Mouse (Mus musculus) CH12.LX (cell line): Measurements from ENCODE around the gene Sidt1. TPM values are rescaled to one million over a fixed set of nuclear protein-coding genes. Genes with fewer than 3 reads are reported as not detected.

ENCODE experiments used
- DNase-seq: peaks from one replicate; pipeline ENCODE4 v3.0.0-alpha.2; 2013; ENCODE audit errors: extremely low read depth
- H3K27ac ChIP-seq: 2 replicates; pipeline ENCODE4 v1.5.1; 2012; ENCODE audit warnings: low read depth, mild to moderate bottlenecking, control low read depth, moderate library complexity; ENCODE audit not compliant: insufficient read depth
- H3K27me3 ChIP-seq: replicated peaks from 2 replicates; pipeline ENCODE3; 2012; ENCODE audit warnings: inconsistent platforms
- H3K36me3 ChIP-seq, 2 experiments: replicated peaks in 1 of 2; 2 replicates each; pipeline versions ENCODE3 to v1.6.1; 2012; ENCODE audit warnings: inconsistent platforms in 1 of 2, low read length in 1 of 2, mild to moderate bottlenecking in 1 of 2, mixed read lengths in 1 of 2, moderate library complexity in 1 of 2; ENCODE audit not compliant: control insufficient read depth in 1 of 2, insufficient read depth in 1 of 2
- H3K4me1 ChIP-seq, 2 experiments: 2 replicates each; pipeline ENCODE4 v1.6.1; 2012; ENCODE audit warnings: inconsistent platforms in 1 of 2, moderate library complexity in 1 of 2; ENCODE audit not compliant: insufficient read depth in 2 of 2, control insufficient read depth in 1 of 2
- H3K4me2 ChIP-seq: 2 replicates; pipeline ENCODE4 v1.6.1; 2012; ENCODE audit warnings: low read depth, mild to moderate bottlenecking, control low read depth; ENCODE audit not compliant: poor library complexity, insufficient read depth, severe bottlenecking
- H3K4me3 ChIP-seq, 3 experiments: fragments of 150-350 bp in 1 of 3; sonication (generic) in 1 of 3; replicated peaks in 1 of 3; 2 replicates each; pipeline versions ENCODE3 to v1.5.1; 2011 to 2012; ENCODE audit warnings: low read depth in 2 of 3, low read length in 2 of 3, mild to moderate bottlenecking in 2 of 3, moderate library complexity in 2 of 3, control low read depth in 1 of 3, improper control_type of control experiment in 1 of 3, inconsistent platforms in 1 of 3, mixed read lengths in 1 of 3; ENCODE audit not compliant: poor library complexity in 1 of 3
- H3K79me2 ChIP-seq: replicated peaks from 2 replicates; pipeline ENCODE4 v1.6.1; 2012; ENCODE audit warnings: mild to moderate bottlenecking, moderate library complexity; ENCODE audit not compliant: control insufficient read depth, poor library complexity, insufficient read depth, severe bottlenecking; ENCODE audit errors: extremely low read depth
- H3K9ac ChIP-seq: 2 replicates; pipeline ENCODE4 v1.6.1; 2012; ENCODE audit warnings: low read depth, mild to moderate bottlenecking, control low read depth, moderate library complexity; ENCODE audit not compliant: insufficient read depth
- H3K9me3 ChIP-seq: replicated peaks from 2 replicates; pipeline ENCODE3; 2012; ENCODE audit warnings: low read length, inconsistent platforms, mixed read lengths
- BHLHE40 ChIP-seq: IDR thresholded peaks from 2 replicates; pipeline ENCODE4 v1.6.1; 2011; ENCODE audit warnings: mild to moderate bottlenecking, low read depth, low read length, improper control_type of control experiment
- CHD1 ChIP-seq: IDR thresholded peaks from 2 replicates; pipeline ENCODE4 v1.6.1; 2012; ENCODE audit warnings: low read depth, low read length, improper control_type of control experiment, inconsistent platforms
- EP300 ChIP-seq: IDR thresholded peaks from 2 replicates; pipeline ENCODE4 v1.6.1; 2011; ENCODE audit warnings: low read length, improper control_type of control experiment
- ETS1 ChIP-seq: conservative IDR thresholded peaks from 2 replicates; pipeline ENCODE4 v1.6.1; 2012; ENCODE audit warnings: low read depth, mild to moderate bottlenecking, inconsistent platforms, low read length, improper control_type of control experiment, moderate library complexity
- HCFC1 ChIP-seq: IDR thresholded peaks from 2 replicates; pipeline ENCODE4 v1.6.1; 2012; ENCODE audit warnings: low read depth, mild to moderate bottlenecking, inconsistent platforms, low read length, improper control_type of control experiment
- IRF4 ChIP-seq: IDR thresholded peaks from 2 replicates; pipeline ENCODE4 v1.6.1; 2014; ENCODE audit warnings: low read depth, mild to moderate bottlenecking, inconsistent platforms, low read length, improper control_type of control experiment
- JUND ChIP-seq: conservative IDR thresholded peaks from 2 replicates; pipeline ENCODE4 v1.6.1; 2011; ENCODE audit warnings: low read depth, low read length, improper control_type of control experiment
- MAFK ChIP-seq: IDR thresholded peaks from 2 replicates; pipeline ENCODE4 v1.6.1; 2011; ENCODE audit warnings: low read length, improper control_type of control experiment; ENCODE audit not compliant: insufficient replicate concordance
- MAX ChIP-seq: IDR thresholded peaks from 2 replicates; pipeline ENCODE4 v1.6.1; 2011; ENCODE audit warnings: low read length, improper control_type of control experiment
- MAZ ChIP-seq: IDR thresholded peaks from 2 replicates; pipeline ENCODE4 v1.6.1; 2012; ENCODE audit warnings: low read depth, mild to moderate bottlenecking, inconsistent platforms, low read length, improper control_type of control experiment, moderate library complexity
- MEF2A ChIP-seq: IDR thresholded peaks from 2 replicates; pipeline ENCODE4 v1.6.1; 2014; ENCODE audit warnings: low read depth, mild to moderate bottlenecking, inconsistent platforms, low read length, improper control_type of control experiment, borderline replicate concordance
- MXI1 ChIP-seq: IDR thresholded peaks from 2 replicates; pipeline ENCODE4 v1.6.1; 2011; ENCODE audit warnings: mild to moderate bottlenecking, low read depth, low read length, improper control_type of control experiment
- MYC ChIP-seq: IDR thresholded peaks from 2 replicates; pipeline ENCODE4 v1.6.1; 2011; ENCODE audit warnings: low read depth, mild to moderate bottlenecking, improper control_type of control experiment, low read length
- POLR2AphosphoS2 ChIP-seq: IDR thresholded peaks from 2 replicates; pipeline ENCODE4 v1.6.1; 2011; ENCODE audit warnings: low read depth, low read length, improper control_type of control experiment
- RCOR1 ChIP-seq: conservative IDR thresholded peaks from 2 replicates; pipeline ENCODE4 v1.6.1; 2012; ENCODE audit warnings: low read depth, mild to moderate bottlenecking, inconsistent platforms, low read length, improper control_type of control experiment
- SIN3A ChIP-seq: IDR thresholded peaks from 2 replicates; pipeline ENCODE4 v1.6.1; 2012; ENCODE audit warnings: low read length, improper control_type of control experiment, inconsistent platforms
- SMC3 ChIP-seq: IDR thresholded peaks from 2 replicates; pipeline ENCODE4 v1.6.1; 2011; ENCODE audit warnings: low read depth, low read length, improper control_type of control experiment
- TBP ChIP-seq: conservative IDR thresholded peaks from 2 replicates; pipeline ENCODE4 v1.6.1; 2011; ENCODE audit warnings: low read depth, low read length, improper control_type of control experiment
- TCF12 ChIP-seq: IDR thresholded peaks from 2 replicates; pipeline ENCODE4 v1.6.1; 2014; ENCODE audit warnings: low read depth, mild to moderate bottlenecking, inconsistent platforms, low read length, improper control_type of control experiment
- UBTF ChIP-seq: IDR thresholded peaks from 2 replicates; pipeline ENCODE4 v1.6.1; 2012; ENCODE audit warnings: low read depth, mild to moderate bottlenecking, inconsistent platforms, low read length, improper control_type of control experiment, moderate library complexity
- USF2 ChIP-seq: conservative IDR thresholded peaks from 2 replicates; pipeline ENCODE4 v1.6.1; 2011; ENCODE audit warnings: low read depth, low read length, improper control_type of control experiment
- ZC3H11A ChIP-seq: IDR thresholded peaks from 2 replicates; pipeline ENCODE4 v1.6.1; 2012; ENCODE audit warnings: low read depth, mild to moderate bottlenecking, inconsistent platforms, low read length, improper control_type of control experiment
- ZKSCAN1 ChIP-seq: IDR thresholded peaks from 2 replicates; pipeline ENCODE4 v1.6.1; 2012; ENCODE audit warnings: low read depth, inconsistent platforms, low read length, improper control_type of control experiment, borderline replicate concordance
- ZMIZ1 ChIP-seq: IDR thresholded peaks from 2 replicates; pipeline ENCODE4 v1.6.1; 2012; ENCODE audit warnings: low read depth, mild to moderate bottlenecking, inconsistent platforms, low read length, improper control_type of control experiment
- ZNF384 ChIP-seq: IDR thresholded peaks from 2 replicates; pipeline ENCODE4 v1.6.1; 2012; ENCODE audit warnings: low read depth, low read length, improper control_type of control experiment, inconsistent platforms
- dilution Hi-C: fragments of 300-500 bp; cut with MboI; formaldehyde crosslinking; loops from 2 replicates; pipeline ENCODE4 v1.14.3; 2020; ENCODE audit warnings: low sequenced_read_pairs; ENCODE audit not compliant: extremely low pct_unique_long_range_greater_than_20kb, extremely low pct_ligation_motif_present
- in situ Hi-C: fragments of 300-500 bp; cut with MboI; formaldehyde crosslinking; loops from 3 replicates; pipeline ENCODE4 v1.14.3; 2019; ENCODE audit warnings: low sequenced_read_pairs, low pct_ligation_motif_present, low pct_unique_long_range_greater_than_20kb, mixed read lengths
- polyA plus RNA-seq: library from polyadenylated mRNA; unstranded; fragments of >175 nt; gene quantifications from 2 replicates; pipeline ENCODE4 v1.2.1, GENCODE M21; 2012; ENCODE audit warnings: low read depth; ENCODE audit not compliant: insufficient read length
- total RNA-seq, 2 experiments: library from RNA; depleted of rRNA; stranded (reverse); fragments of 300-350 nt in 1 of 2; fragments of >200 nt in 1 of 2; gene quantifications; 2 replicates each; pipeline ENCODE4 v1.2.3; 2012 to 2014

The Sidt1 gene
- total and polyA plus RNA-seq, 3 experiments = not detected

DNA sequence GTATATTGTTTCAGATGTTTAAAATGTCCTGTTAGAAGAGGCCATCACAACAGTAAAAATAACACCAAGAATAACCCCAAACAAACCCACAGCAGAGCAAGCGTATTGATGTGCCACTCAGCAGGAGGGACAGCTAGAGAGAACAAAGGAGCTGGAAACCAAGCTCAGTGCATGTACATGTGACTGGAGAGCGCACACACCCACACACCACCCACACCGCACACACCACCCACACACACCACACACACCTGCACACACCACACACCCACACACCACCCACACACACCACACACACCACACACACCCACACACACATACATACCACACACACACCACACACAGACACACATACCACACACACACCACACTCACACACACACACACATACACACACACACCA lies 12.8 kb downstream of the Sidt1 start:
- Histone ChIP-seq H3K4me2 (no peak overlapping the region), H3K9ac (no peak overlapping the region), H3K9me3 (no peaks in the 10 kb centered on the region), H3K36me3 (no peaks in the 10 kb centered on the region), H3K4me3 (no peak overlapping the region), H3K27me3 (no peaks in the 10 kb centered on the region), H3K4me1 (peaks cover 0 to 3% of the 10 kb centered on the region in 2 experiments; a peak in 2 of 4 replicates), H3K79me2 (no peaks in the 10 kb centered on the region), H3K27ac (no peak overlapping the region)
- no peak for DNase-seq
- in situ Hi-C loops = no loop called here
- TF ChIP-seq MYC = no peak
- no peak for TF ChIP-seq MAFK
- no peak for TF ChIP-seq TBP
- TF ChIP-seq MAX = no peak
- no peak for TF ChIP-seq ZMIZ1
- TF ChIP-seq TCF12 = no peak
- dilution Hi-C loops = no loop called here

DNA sequence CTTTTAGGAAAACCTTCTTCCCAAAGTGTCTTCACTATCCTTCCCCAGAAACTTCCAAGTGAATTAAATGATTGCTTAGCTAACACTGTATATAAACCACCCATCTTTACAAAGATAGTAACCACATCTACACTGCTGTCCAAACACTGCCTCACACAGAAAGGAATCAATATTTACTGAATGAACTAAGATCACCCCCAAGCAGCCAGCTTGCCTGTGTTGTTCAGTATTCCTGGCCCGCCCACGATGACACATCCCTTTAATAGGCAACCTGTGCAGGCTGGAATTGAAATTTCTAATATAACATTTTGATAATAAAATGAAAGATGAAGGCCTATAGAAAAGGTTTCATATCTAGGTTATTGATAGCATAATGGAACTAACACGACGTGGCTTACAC lies 16.6 kb downstream of the Sidt1 start:
- DNase-seq = no peak
- dilution Hi-C loops = no loop called here
- no peak overlapping the region for H3K4me3 ChIP-seq
- in situ Hi-C loops = no loop called here
- no peak overlapping the region for H3K27ac ChIP-seq
- no peak overlapping the region for H3K4me2 ChIP-seq
- H3K9ac ChIP-seq = no peak overlapping the region
- H3K36me3 ChIP-seq = no peaks in the 10 kb centered on the region
- no peaks in the 10 kb centered on the region for H3K79me2 ChIP-seq
- no peak for TF ChIP-seq ZC3H11A
- no peak for TF ChIP-seq RCOR1
- TF ChIP-seq USF2 = no peak
- TF ChIP-seq UBTF = no peak
- no peak for TF ChIP-seq EP300
- no peak for TF ChIP-seq MXI1
- TF ChIP-seq SIN3A = no peak
- no peak for TF ChIP-seq IRF4
- TF ChIP-seq, all 38 proteins: peak for 0
- H3K4me1 ChIP-seq = peaks cover 0 to 3% of the 10 kb centered on the region in 2 experiments; a peak in 2 of 4 replicates
- H3K27me3 ChIP-seq = no peaks in the 10 kb centered on the region
- no peaks in the 10 kb centered on the region for H3K9me3 ChIP-seq

DNA sequence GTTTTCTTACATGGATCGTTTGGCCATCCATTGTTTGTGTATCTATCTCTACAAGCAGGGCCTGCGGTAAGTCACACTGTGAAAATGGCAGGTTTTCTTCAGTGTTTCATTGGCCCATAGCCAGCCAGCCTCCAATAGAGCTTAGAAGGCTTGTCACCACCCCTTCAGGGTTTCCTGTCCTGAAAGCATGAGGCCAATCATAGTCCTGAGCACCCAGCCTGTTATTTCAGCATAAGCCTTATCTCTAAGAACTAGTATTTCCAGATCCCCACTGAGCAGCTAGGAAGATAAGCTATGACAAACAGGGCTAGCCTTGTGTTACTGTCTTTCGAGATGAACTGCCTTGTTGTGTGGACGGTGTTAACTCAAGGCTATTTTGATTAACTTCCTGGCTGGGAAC lies 19.6 kb downstream of the Sidt1 start:
- no peaks in the 10 kb centered on the region for H3K79me2 ChIP-seq
- dilution Hi-C loops (no loop called here), in situ Hi-C loops (no loop called here)
- TF ChIP-seq MAZ = no peak
- no peak for TF ChIP-seq HCFC1
- TF ChIP-seq JUND = no peak
- TF ChIP-seq IRF4 = no peak
- TF ChIP-seq POLR2AphosphoS2 = no peak
- TF ChIP-seq ETS1 = no peak
- no peak for TF ChIP-seq SIN3A
- no peak for TF ChIP-seq BHLHE40
- no peak for TF ChIP-seq ZNF384
- TF ChIP-seq ZKSCAN1 = no peak
- no peak for TF ChIP-seq CHD1
- TF ChIP-seq MEF2A = no peak
- no peak for TF ChIP-seq TCF12
- TF ChIP-seq SMC3 = no peak
- TF ChIP-seq RCOR1 = no peak
- no peak for TF ChIP-seq MXI1
- H3K36me3 ChIP-seq = no peaks in the 10 kb centered on the region
- no peaks in the 10 kb centered on the region for H3K9me3 ChIP-seq
- no peak for DNase-seq
- H3K4me2 ChIP-seq = no peak overlapping the region
- H3K4me1 ChIP-seq = no peaks in the 10 kb centered on the region
- no peak overlapping the region for H3K9ac ChIP-seq
- no peak overlapping the region for H3K27ac ChIP-seq
- H3K27me3 ChIP-seq = no peaks in the 10 kb centered on the region
- H3K4me3 ChIP-seq = no peak overlapping the region
